Mouse (Mus musculus) heart, postnatal 25 days (tissue): ENCODE results near the gene Olfr933. TPM values are rescaled to one million over a fixed set of nuclear protein-coding genes. Genes with fewer than 3 reads are reported as not detected.

Source experiments
- DNase-seq: peaks from one replicate; pipeline ENCODE4 v3.0.0; 2022; ENCODE audit warnings: low spot score
- intact Hi-C: fragments of 180-260 bp; cut with DNase I; formaldehyde crosslinking; loops from one replicate; pipeline ENCODE4 v1.15.1; 2025
- total RNA-seq, 2 experiments: library from RNA; stranded (reverse); gene quantifications; 2 replicates each; pipeline ENCODE4 v1.2.3; 2021

Olfr933 gene
- total RNA-seq, result not detected

DNA sequence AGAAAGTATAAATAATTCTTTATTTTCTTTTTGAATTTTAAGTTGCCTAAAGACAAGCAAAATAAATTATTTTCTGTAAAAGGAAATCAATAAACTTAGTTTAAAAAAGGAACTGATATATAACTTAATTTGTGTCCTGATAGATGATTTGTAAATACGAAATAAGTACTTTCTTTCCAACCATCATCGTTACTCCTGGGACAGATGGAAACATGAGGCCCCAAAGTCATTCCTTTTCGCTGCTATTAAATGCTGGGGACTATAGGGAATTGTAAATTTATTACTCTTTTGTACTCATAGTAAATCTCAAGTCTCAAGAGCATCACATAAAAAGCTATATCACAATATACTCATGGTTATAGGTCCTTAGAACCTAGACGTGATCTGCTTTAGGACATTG, at the start of gene Olfr933:
Gene Olfr933, plus strand, starts transcription at position 301 of the 400 bp plus-strand sequence.
- intact Hi-C loops, result no loop called here
- DNase-seq, result no peak

DNA sequence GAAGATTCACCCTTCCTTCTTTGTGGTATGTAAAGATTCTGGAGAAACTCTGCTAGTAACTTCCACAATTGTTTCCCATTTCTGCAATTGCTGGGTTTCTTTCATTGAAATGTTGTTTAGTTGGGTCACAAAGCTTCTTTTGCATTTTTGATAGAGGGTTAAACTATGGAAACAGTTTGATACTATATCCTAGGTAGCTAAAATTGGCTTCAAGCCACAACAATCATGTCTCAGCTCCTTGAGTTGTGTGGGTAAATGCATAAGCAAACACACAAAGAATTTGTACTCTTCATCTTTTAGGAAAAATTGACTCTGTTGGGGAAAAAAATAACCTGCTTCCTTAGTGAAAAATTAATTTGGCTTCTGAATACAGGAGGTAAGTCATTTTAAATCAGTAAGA, 42.6 kb upstream of the Olfr933 start, which contains the start of gene Olfr930:
Gene Olfr930, plus strand, starts transcription at position 301 of the 400 bp plus-strand sequence.
- intact Hi-C loops, result no loop called here
- no peak for DNase-seq

DNA sequence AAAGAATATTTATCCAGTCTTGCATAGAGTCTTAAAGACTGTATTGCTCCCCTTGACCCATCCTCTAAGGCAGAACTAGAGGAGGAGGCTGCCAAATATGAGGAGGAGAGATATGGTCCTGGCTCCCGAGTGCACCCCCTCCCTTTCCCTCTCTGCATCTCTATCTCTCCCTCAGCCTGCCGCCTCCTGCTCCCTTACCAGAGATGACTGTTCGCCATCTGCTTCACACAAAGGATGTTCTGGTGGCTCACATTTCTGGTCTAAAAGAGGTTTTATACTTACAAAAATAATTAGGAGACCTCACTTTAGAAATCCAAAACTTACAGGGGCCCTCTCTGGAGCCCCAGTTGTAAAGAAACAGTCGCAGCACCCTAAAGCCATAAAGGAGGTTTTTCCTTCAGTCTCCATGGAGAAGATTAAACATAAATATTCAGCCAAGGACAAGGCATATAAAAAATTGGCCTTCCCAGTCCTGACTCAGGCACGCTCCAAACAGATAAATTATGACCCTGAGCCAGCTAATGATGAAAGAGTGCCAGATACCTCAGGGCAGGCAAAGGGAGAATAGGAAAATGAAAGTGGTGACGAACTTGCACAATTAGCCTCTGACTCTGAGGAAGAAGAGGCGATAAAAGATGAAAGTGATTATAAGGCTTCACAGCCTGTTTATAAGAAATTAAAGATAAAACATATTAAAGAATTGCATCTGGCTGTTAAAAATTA, 18.6 kb upstream of the Olfr933 start:
- DNase-seq, result no peak
- intact Hi-C loops, result no loop called here

- intact Hi-C loops, result no loop called here
- DNase-seq, result no peak
These were observed 18.0 kb upstream of the Olfr933 start for GRCm38 (mm10) chr9:38954124-38954416.

DNA sequence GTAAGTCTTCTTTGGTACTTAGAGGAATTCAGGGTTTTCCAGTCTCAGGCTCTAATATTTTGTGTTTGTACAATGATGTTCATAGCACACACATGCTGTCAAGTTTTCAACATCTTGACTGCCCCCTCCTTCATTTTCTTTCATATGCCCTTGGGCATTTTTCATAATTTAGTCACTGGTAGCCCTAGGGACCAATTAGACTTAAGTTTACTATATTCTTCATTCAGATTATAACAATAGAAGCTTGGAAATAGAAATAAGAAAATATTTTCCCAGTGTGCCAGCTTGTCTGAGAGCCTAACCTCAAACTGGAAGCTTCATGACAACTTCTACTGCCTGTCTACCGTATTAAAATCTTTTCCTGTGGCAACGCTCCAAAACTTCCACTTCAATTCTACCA, 16.1 kb downstream of the Olfr933 start, which contains the start of gene Olfr934:
Gene Olfr934, minus strand, starts transcription at position 101 of the 400 bp plus-strand sequence.
- intact Hi-C loops, result no loop called here
- DNase-seq, result no peak

- intact Hi-C loops, result no loop called here
- no peak for DNase-seq
These were observed 27.5 kb downstream of the Olfr933 start, which contains the start of gene Olfr935 for GRCm38 (mm10) chr9:38999583-38999982. TSS of gene Olfr935 (minus strand) at chr9:38999683.

DNA sequence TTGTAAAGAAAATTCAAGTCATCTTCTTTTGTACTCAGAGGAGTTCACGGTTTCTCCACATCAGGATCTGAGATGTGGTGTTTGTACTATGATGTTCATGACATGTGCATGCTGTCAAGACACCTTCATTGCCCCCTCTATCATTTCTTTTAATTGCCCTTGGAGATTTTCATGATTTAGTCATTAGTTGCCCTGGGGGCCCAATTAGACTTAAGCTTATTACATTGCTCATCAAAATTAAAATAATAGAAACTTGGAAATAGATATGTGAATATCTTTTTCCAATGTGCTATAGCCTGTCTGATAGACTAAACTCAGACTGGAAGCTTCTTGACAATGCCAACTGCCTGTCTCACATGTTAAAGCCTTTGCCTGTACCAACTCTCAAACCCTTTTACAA, 51.2 kb downstream of the Olfr933 start, which contains the start of gene Olfr146:
Gene Olfr146, minus strand, starts transcription at position 101 of the 400 bp plus-strand sequence.
- intact Hi-C loops, result no loop called here

More for the DNA sequence above, 51.2 kb downstream of the Olfr933 start, which contains the start of gene Olfr146:
- no peak for DNase-seq

Other genes with a start within 250 kb of the Olfr933 start
- gene Olfr920, start 220.0 kb upstream of the Olfr933 start, total RNA-seq, result under 1 TPM; 0.06 to 0.08 TPM
- gene Olfr921, start 199.2 kb upstream of the Olfr933 start, total RNA-seq, result not detected
- gene Olfr922, start 157.7 kb upstream of the Olfr933 start, total RNA-seq, result not detected
- not detected for gene Olfr923, start 145.8 kb upstream of the Olfr933 start, total RNA-seq
- gene Olfr924, start 127.9 kb upstream of the Olfr933 start, total RNA-seq, result not detected
- not detected for gene Olfr26, start 117.3 kb upstream of the Olfr933 start, total RNA-seq
- not detected for gene Olfr926, start 95.2 kb upstream of the Olfr933 start, total RNA-seq
- gene Olfr930, start 42.5 kb upstream of the Olfr933 start, total RNA-seq, result not detected
- not detected for gene Olfr934, start 16.0 kb downstream of the Olfr933 start, total RNA-seq
- not detected for gene Olfr935, start 27.4 kb downstream of the Olfr933 start, total RNA-seq
- gene Olfr146, start 51.1 kb downstream of the Olfr933 start, total RNA-seq, result not detected
- gene Olfr937, start 92.6 kb downstream of the Olfr933 start, total RNA-seq, result not detected
- gene Olfr938, start 106.6 kb downstream of the Olfr933 start, total RNA-seq, result not detected
- not detected for gene Olfr27, start 155.8 kb downstream of the Olfr933 start, total RNA-seq
- not detected for gene Olfr943, start 194.0 kb downstream of the Olfr933 start, total RNA-seq
- gene Olfr944, start 229.6 kb downstream of the Olfr933 start, total RNA-seq, result not detected